Mouse (Mus musculus): Measurements from ENCODE around the gene Exoc2.

DNA sequence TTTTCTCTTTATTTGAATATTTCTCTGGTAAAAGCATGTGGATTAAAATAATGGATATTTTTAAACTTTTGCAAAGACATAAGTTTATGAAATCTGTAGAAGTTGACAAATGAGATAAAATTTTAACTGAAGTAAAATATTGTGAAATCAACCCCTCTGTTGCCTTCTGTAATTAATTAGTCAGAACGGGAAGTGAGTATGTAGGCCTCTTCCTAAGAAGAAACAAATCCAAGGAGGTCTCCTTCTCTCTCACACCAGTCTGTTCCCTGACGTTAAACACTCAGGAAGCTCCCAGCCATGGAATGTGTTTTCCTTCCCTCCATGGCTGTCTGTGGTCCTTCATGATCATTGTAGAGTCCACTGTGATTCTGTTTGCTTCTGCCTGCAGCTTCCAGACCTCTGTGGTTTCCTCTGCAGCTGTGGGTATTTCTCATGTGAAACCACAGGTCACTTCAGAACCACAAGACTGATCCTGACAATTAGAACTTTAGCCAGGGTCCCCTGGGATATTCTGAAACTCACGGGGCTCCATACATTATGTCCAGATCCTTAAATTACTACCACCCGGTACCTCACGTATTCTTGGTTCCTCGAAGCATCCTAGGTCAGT, 20.5 kb upstream of the Exoc2 start:
- TF ChIP-seq GATA1 (IDR thresholded peaks at IDR 0.05; ENCODE audit: low read length) (no peak), TAL1 (IDR thresholded peaks at IDR 0.05; ENCODE audit: low read length) (no peak)

Measured in erythroblast, embryonic 14.5 days (primary cell).